Mouse (Mus musculus): ENCODE data around the gene Rreb1.
"Not testable (repeated sequence)": the region's sequence is repeated elsewhere in the genome, so short reads cannot be mapped to it uniquely, and the experiment has no call there.

Rreb1 gene

DNA sequence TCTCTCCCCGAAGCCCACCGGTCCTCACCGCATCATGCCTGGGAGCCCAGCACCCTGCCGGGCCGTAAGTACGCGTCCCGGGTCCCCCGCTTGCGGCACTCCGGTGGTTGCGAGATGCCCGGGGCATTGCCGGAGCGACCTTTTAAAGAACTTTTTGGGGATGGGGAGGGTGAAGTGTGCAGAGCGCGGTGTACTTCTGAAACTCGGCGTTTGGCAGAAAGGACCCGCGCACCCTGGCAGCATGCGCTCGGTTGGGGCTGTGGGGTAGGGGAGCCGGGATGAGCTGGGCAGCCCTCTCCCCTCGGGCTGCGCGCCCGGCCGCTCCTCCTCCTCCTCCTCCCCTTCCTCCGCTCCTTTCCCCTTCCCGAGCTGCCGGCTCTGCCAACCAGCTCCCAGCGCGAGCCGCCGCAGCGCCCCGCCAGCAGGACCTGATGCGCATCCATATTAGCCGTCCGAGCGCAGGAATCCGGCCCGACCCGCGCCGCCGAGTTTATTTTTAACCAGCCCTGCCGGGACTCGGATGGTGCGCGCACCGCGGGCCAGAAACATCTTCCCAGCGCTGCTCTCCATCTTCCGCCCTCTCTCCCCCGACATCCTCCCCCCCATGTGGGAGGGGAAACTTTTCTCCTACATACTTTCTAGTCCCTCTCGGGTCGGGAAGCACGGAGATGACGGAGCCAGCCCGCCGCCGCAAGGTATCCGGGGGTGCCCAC, 48.2 kb downstream of the Rreb1 start:
- in situ Hi-C loops (cut with MboI, MseI) = no loop called here

DNA sequence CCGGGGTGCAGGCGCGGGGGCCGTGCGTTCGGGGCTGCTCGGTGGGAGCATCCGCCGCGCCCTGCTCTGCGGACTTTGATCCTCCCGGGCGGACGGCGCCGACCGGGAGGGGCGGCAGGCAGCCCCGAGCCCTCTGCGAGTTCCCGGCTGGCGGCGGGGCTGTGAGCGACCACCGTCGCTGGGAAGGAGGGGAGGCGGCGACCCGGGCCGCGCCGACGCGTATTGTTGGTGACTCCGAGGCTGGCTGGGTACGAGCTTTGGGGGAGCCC, 48.7 kb downstream of the Rreb1 start:
- in situ Hi-C loops (cut with MboI, MseI) = no loop called here

DNA sequence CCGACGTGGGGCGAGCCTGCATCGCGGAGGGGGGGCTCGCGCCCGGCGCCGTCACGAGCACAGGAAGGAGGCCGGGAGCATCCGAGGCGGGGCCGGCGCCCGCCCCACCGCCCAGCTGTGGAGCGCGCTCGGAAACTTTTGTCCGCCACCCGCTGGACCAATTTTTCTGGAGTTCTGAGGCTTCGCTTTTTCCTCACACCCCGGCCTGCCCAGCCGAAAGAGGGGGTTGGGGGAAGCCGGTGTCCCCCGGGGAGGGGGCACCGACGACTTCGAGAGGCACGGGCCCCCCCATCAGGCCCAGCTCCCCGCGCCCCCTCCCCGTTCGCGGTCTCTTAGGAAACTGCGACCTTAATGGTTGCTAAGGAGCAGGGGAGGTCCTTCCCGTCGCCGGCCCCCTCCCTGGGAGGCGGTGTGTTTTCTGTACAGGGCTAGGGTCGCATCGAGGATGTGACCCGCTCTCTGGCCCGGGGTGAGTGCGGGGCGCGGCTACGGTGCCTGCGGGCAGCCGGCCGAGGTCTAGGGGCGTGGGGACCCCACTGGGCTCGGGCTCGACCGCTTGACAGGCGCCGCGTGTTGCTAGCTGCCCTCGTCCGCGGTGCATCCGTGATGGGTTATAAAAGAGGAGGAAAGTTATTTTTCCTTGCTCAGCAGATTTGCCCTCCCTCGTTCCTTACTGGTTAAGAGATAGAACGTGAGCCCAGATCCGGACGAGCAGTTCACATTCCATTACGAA, 49.2 kb downstream of the Rreb1 start:
- in situ Hi-C loops (cut with MboI, MseI) = no loop called here

DNA sequence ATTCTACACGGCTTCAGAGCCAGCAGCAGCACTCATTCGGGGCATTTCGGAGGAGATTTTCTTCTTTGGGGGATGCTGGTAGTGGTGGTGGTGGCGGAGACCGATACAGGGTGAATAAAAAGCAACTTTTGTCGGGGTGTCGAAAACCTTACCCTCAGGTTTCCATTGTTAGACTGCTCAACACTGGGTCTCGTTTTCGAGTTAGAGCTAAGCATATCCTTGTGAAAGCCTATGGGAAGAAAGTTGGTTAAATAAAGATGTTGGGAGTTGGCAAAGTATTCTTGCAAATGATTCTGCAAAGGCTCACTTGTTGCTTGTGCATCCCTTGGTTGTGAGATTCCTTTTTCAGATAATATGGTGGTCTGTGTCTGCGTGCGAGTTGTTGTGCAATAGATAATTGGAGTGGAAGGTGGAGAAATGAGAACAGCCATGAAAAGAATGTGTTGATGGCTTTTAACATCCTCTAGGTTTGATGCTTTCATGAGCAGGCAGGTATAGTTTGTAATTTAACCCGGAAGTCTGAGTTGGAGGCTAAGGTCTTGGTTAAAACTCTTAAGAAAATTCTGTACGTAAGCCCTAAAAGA, 49.9 kb downstream of the Rreb1 start:
- in situ Hi-C loops (cut with MboI, MseI) = no loop called here

DNA sequence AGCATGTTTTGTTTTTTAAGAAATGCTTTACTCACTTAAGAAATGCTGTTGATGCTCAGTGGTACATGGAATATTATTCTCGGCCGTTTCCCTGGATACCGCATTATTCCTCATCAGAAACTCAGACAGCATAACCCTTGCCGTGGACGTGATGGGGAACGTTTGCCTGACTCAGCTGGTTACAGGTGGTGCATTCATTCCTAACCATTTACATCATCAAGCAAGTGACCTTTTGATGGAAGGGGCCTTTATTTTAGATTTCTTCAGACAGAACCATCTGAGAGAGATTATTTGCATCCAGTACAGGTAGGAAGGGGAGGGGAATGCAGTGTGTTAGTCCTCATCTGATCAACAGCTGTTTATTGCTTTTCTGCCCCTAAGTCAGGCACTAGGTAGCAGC, 50.7 kb downstream of the Rreb1 start:
- in situ Hi-C loops (cut with MboI, MseI) = no loop called here

DNA sequence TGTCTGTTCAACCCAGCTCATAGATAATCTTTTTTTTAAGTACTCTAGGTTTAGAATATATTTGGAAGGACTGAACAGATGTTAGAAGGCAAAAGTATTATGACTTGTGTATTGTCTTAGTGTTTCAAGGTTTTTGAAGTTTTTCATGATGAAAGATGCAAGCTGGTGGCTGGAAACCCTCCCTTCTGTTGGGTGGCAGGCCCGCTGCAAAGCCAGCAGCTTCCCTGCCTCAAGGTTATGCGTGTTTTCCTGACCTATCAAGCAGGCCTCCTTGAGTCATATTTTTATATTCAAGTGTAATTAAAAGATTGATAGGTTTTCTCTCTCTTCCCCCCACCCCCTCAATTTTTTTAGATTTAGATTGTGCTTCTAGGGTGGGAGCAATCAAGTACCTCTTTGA, 52.1 kb downstream of the Rreb1 start:
- in situ Hi-C loops (cut with MboI, MseI) = no loop called here

DNA sequence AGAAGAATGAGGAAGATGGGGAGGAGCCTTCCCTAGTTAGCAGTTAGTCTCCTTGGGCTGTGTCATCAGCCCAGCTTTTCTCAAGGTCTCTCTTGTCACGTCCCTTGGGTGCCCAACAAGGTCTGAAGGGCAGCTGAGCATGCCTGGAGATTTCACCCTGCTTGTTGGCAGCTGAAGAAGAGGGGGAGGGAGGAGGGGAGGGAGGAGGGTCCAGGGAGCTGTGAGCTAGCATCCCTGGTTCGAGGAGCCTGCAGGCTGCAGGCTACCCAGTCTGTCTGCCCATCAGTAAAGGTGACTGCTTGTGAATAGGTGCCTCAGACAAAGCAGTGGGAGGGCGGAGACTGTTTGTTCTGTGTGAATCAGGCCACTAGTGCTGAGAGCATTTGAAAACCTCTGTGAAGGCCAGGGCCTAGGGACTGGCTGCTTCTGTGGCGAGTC, 52.7 kb downstream of the Rreb1 start:
- in situ Hi-C loops (cut with MboI, MseI) = no loop called here

DNA sequence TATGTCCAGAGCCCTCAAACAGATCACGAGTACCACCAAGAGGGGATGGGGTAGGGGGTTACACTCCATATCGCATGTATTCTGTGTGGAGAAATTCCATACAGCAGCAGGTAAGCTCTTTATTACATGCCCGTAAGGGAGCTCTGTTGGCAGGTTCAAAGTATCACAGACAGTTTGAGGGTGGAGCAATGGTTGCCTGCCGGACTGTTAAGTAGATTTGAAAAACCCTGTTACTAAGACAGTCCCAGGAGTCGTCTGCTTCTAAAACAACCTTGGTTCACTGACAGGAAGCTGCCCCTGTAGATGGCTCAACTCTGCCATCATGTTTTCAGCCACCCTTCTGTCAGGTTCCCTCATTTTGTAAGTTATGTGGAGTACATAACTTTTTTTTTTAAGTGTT, 54.3 kb downstream of the Rreb1 start:
- in situ Hi-C loops (cut with MboI, MseI) = no loop called here

DNA sequence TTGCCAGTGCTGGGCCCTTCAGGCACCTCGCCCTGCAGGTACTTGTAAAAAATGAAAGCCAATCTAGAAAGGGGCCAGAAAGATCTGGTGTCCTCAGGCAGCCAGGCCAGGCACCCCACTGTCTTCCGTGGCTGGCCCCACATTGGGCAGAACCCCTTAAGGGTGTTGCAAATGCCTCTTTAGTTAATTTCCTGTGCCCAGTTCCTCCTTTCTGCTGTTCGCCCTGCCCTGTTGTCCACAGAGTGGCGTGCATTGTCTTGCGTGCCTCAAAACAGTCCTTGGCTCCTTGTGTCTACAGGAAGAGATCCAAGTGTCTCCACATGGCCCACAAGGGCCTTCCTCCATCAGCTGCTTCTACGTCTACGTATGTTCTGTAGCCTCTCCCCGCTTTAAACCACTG, 55.3 kb downstream of the Rreb1 start:
- in situ Hi-C loops (cut with MboI, MseI) = no loop called here

DNA sequence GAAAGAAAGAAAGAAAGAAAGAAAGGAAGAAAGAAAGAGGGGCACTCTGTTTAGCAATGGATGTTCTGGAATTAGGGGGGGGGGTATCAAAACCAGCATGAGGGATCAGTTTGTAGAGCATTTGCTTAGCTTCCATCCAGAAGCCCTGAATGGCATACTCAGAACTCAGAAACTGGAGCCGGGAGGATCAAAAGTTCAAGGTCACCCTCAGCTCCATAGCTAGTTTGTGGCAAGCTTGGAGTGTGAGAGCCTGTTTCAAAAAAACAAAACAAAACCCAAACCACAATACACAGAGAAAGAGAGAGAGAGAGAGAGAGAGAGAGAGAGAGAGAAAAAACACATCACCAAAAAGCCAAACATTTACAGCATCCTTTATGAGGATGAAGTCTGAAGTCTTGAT, 57.1 kb downstream of the Rreb1 start:
- in situ Hi-C loops (cut with MboI, MseI) = no loop called here

DNA sequence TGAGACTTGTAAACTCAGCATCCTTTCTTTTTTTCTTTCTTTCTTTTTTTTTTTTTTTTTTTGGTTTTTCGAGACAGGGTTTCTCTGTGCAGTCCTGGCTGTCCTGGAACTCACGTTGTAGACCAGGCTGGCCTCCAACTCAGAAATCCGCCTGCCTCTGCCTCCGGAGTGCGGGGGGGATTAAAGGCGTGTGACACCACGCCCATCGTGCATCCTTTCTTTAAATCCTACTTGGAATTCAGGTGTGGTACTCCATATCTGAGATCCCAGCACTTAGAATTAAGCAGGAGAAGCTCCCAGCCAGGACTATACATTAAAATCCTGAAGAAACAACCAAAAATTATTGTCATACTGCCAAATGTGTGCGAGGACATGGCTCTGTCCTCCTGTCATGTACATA, 57.6 kb downstream of the Rreb1 start:
- in situ Hi-C loops (cut with MboI, MseI) = not testable (repeated sequence)

DNA sequence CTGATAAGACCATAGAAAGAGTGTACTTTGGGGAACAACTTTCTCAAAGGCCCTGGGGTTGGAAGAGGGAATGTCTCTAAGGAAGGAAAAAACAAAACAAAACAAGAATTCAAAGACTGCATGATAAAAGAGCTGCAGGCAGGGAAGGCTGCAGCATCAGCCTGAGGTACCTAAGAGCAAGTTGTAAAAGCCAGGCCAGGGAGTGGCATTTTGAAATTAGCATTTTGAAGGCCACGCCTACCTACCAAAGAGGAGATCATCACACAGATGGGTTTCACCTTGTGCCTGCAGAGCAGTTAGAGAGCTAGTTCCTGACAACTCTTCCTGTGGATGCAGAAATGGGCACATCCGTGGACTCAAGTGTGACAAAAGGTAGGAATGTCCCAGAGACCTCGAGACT, 59.2 kb downstream of the Rreb1 start:
- in situ Hi-C loops (cut with MboI, MseI) = no loop called here

DNA sequence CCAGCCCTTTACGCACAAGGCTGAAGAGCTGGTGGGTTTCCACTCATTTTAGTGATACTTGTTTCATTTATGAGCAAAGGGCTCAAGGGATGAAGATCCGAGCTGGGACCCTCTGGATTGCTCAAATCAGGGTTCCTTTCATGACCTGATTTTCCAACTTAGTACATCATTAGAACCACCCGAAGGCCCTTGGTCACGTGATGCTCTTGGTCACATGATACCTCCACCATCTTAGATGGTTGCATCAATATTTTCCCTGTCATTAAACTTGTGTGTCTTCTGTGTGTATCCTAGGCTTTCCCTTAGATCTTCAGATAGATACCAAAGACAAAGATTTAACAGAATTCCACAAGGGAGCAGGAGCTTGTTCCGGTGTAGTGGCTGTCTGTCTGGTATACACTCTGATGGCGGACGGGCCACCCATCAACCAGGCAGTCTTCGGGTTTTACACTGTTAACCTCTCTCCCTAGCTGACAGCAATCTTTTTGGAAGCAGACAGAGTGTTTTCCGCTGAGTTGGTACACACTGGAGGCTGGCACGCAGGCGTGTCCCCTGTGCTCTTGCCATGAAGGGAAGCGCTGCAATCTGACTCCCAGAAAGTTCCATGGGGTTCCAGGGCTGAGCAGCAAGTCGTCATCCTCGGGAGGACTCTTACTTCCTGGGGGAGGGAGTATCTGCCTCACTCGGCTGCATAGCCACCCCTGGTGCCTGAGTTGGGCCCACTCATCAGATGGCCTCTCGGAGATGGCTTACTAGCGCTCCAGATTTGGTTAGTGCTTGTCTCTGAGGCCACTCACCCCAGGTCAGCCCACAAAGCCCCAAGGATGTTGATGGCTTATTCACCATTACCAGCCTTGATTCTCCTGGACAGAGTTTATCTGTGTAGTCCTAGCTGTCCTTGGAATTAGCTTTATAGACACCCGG, 60.3 kb downstream of the Rreb1 start:
- in situ Hi-C loops (cut with MboI, MseI) = no loop called here

DNA sequence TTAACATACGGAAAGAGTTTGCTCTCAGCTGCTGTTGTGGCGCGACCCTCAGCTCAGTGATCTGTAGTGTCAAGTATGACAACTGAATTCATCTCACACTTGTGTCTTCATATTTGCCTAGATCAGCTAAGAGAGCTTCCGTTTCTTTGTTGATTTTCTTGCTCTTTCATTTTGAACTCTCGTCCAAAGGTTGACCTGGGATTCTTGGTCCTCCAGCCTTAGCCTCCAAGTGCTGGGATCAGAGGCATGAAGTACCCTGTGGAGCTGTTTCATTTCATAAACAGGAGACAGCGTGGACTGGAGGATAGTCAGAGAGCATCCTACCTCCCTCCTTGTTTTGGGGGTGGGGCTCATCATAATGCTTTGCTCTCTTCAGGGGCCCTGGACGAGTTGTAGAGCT, 65.0 kb downstream of the Rreb1 start:
- in situ Hi-C loops (cut with MboI, MseI) = no loop called here

DNA sequence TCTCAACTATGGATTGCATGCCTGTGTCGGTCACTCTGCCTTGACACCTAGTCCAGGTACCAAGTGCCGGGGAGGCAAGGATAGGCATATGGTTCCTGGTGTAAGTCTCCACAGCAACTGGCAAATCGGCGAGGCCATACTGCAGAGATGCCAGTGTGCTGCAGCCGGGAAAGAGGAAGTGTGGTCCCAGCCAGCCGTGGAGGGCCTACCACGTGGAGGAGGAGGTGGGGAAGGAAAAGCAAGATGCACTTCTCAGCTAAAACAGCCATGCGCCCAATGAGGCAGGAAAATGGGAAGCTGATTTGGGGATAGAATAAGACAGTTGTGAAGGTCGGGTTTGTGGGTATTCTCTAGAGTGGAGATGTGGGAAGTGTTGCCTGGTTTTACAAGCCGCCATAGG, 65.6 kb downstream of the Rreb1 start:
- in situ Hi-C loops (cut with MboI, MseI) = no loop called here

DNA sequence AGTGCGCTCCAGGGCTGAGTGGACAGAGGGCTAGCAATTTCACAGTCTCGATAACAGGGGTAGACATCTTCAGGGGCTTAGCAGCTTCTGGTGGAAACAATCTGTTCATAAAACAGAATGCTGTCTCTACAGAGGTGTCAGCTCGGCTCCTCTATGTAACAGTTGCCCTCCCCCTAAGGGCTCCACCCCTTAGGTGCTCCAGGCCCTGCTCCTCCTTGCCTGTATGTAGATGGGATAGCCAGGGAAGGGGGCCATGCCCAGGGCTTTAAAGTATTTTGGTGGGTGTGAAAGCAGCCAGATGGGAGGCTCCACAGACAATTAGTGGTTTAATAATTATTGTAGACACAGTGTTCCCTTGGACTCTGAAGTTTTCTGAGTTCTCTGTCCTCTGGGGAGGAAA, 67.0 kb downstream of the Rreb1 start:
- in situ Hi-C loops (cut with MboI, MseI) = no loop called here

DNA sequence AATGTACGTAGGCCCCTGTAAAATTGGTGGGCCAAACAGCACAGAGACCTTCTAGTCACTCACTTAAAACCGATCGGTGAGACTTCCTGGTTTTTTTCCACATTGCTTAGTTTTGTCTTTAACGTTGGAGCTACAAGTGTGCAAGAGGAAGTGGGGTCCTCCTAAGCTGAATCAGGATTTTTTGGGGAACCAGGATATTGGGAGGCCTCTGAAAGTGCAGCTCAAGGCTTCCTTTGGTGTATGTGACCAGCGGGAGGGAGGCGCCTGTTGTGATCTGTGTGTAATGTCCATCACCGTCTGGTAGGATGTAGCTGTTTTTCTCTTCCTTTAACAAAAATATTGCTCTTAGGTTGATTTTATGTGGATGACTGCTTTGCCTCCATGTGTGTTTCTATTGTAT, 67.4 kb downstream of the Rreb1 start:
- in situ Hi-C loops (cut with MboI, MseI) = no loop called here

DNA sequence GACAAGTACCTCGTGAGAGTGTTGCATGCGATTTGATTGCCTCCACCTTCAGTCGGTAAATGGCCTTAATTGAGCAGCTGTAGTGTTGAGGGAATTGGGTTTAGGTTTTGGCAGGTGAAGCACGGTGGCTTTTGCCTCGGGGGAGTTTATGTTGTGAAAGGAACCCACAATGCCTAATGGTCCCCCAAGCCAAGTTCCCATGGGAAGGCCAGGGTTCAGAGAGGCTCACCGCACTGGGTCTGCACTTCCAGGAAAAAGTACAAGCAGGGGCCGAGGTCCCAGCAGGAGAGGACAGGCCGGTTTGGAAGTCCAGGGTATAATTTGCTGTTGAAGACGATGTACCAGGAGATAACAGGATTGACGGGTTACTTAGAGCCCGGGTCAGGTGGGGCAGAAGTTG, 68.3 kb downstream of the Rreb1 start:
- in situ Hi-C loops (cut with MboI, MseI) = no loop called here

DNA sequence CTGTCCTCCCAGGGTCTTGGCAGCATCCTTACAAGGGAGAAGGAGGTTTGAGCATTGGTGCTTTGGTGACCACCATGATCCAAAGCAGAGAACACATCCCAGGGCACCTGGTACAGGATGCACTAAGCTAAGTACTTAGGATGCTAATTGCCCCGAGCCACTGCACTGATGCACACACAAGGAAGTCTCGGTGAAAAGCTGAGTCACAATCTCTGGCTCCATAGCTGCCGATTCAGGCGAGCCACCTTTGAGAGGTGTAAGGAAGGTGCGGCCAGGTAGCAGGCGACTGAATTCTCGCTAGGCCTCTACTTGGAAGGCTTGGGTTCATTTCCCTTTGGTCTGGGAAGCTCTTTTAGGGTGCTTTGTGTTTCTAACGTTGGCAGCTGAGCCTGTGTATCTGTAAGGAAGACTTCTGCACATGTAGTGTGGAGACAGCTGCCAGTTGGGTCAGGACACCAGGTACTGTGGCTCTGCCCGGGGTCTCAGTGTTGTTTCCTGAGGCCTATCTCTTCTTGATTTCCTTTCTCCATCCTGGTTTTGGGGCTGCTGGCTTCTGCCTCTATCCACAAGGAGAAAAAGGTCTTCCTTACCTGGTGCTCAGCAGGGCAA, 68.9 kb downstream of the Rreb1 start:
- in situ Hi-C loops (cut with MboI, MseI) = no loop called here

DNA sequence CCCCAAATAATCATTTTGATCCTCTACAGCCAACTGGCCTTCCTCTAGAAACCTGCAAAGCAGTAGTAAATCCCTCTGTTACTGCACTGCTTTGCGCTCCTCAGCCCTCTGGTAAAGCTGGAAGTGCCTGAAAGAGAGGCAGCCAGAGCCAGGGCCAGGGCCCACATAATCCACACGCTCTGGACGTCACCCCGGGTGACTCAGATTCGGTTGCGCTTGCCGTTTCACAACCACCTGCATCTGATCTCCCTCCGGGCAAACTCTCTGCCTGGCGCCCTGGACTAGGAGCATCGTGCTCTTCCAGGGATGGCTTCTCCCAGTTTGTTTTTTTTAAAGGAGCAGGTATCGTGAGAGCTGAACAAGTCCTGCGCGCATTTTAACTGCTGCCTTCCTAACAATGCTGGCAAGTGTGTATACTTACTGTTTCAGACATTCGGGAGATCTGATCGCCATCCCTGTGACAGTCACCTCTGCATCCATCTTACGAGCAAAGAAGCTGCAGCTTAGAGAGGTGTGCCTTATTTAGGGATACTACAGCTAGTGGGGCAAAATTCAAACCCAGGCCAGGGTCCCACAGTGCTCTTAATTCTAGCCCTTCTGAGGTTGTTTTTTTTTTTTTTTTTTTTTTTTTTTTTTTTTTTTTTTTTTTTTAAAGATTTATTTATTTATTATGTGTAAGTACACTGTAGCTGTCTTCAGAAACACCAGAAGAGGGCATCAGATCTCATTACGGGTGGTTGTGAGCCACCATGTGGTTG, 69.6 kb downstream of the Rreb1 start:
- in situ Hi-C loops (cut with MboI, MseI) = no loop called here

DNA sequence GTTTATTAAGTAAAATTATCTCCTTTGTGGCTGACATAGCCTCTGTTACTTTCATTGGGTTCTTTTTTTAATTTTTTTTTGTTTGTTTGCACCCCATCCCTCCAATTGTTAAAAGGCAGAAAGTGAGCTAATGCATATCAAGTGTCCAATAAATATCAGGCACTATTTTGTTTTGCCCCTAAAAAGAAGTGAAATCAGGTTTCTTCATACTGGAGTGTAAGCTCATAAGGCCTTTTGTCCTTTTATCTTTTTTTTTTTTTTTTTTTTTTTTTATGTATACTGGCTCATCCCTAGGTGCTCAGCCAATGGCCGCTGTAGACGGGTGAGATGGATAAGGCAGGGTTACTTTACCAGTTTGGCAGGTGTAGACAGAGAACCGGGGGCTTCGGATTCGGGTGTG, 70.2 kb downstream of the Rreb1 start:
- in situ Hi-C loops (cut with MboI, MseI) = no loop called here

Measured in T-helper 17 cell (primary cell).